Mouse (Mus musculus) liver (tissue): ENCODE results near the gene Oasl2.
"Not testable (repeated sequence)": the region's sequence is repeated elsewhere in the genome, so short reads cannot be mapped to it uniquely, and the experiment has no call there.

Experiments
- DNase-seq: peaks from one replicate; pipeline ENCODE4 v3.0.0-alpha.2; 2020; ENCODE audit warnings: mixed read lengths

Gene Oasl2

GRCm38 (mm10) chr5:114896688-114897373 lies at the start of gene Oasl2:
TSS of gene Oasl2 (plus strand) at chr5:114896936.
- DNase-seq, result no peak

- DNase-seq, result no peak
These were observed 45.0 kb upstream of the Oasl2 start for GRCm38 (mm10) chr5:114851565-114852236.

GRCm38 (mm10) chr5:114853364-114853763 lies 43.4 kb upstream of the Oasl2 start, which contains the start of gene 4930519G04Rik:
TSS of gene 4930519G04Rik (plus strand) at chr5:114853664.
- not testable (repeated sequence) for DNase-seq

GRCm38 (mm10) chr5:114858582-114858981 lies 38.2 kb upstream of the Oasl2 start, which contains the start of gene Gm9936:
TSS of gene Gm9936 (minus strand) at chr5:114858682.
- DNase-seq, result no peak

DNA sequence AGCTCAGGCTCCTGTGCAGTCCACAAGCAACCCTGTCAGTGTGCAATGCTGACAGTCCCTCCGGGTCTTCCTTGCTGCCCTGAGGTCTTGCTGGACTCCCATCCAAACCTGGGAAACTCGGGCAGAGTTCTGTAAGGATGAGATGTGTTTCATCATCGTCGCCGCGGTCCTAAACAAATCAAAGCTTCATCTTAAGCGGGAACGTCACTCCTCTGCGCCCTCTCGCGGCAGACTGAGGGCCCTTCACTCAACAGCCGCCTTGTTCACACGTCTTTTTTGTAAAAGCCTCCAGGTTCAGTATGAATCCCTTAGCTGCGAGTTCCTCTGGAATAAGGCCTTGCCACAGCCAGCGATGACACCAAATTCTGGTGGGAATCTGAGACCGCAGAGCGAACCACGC lies 37.5 kb upstream of the Oasl2 start:
- DNase-seq, result peak; percentile 69

- DNase-seq, result no peak
These were observed 35.0 kb upstream of the Oasl2 start for GRCm38 (mm10) chr5:114861730-114862129.

GRCm38 (mm10) chr5:114864813-114865212 lies 31.9 kb upstream of the Oasl2 start:
- no peak for DNase-seq

- DNase-seq, result no peak
These were observed 31.5 kb upstream of the Oasl2 start for GRCm38 (mm10) chr5:114865279-114865678.

GRCm38 (mm10) chr5:114875858-114876257 lies 20.9 kb upstream of the Oasl2 start:
- DNase-seq, result no peak

- no peak for DNase-seq
These were observed 20.4 kb upstream of the Oasl2 start for GRCm38 (mm10) chr5:114876331-114876730.

DNA sequence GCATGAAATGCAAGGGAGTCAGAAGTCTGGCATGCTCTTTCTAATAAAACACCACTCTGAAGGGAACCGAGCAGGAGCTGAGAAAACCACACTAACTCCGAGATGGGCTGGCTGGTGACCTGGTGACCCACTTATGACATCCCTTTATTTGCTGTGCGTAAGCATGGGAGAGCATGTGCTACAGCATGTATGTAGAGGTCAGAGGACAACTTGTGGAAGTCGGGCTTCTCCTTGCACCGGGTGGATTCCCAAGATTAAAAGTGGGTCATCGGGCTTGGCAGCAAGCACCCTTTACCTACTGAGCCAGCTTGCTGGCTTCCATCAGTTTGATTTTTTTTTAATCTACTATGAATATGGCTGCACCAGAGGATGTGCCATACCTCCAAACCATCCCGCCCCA lies 19.2 kb upstream of the Oasl2 start:
- DNase-seq, result no peak

GRCm38 (mm10) chr5:114879399-114879798 lies 17.3 kb upstream of the Oasl2 start:
- no peak for DNase-seq

GRCm38 (mm10) chr5:114882319-114882718 lies 14.4 kb upstream of the Oasl2 start:
- not testable (repeated sequence) for DNase-seq

- DNase-seq, result no peak
These were observed 13.7 kb upstream of the Oasl2 start for GRCm38 (mm10) chr5:114883022-114883421.

GRCm38 (mm10) chr5:114886801-114887200 lies 9.9 kb upstream of the Oasl2 start:
- no peak for DNase-seq

- DNase-seq, result no peak
These were observed 7.7 kb upstream of the Oasl2 start for GRCm38 (mm10) chr5:114888995-114889394.

DNA sequence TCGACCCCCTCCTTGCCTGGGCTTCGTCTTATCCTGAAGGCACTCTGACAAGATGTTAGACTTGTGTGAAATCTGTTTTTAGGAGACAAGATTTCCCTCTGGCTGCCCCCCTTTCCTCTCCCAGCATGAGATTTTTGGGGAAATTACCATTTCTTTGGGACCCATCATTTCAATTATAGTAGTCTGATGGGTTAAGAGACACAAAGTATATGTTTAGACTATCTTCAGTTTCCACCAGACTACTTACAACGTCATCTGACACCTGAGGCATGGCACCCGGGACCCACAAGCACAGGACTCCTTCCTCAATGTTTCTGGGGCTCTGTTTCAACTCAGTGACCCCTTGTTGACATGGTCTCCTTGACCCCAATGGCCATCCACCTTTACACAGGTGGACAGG lies 1.2 kb upstream of the Oasl2 start:
- DNase-seq, result no peak

- DNase-seq, result no peak
These were observed 648 bp downstream of the Oasl2 start for GRCm38 (mm10) chr5:114897374-114897793.

DNA sequence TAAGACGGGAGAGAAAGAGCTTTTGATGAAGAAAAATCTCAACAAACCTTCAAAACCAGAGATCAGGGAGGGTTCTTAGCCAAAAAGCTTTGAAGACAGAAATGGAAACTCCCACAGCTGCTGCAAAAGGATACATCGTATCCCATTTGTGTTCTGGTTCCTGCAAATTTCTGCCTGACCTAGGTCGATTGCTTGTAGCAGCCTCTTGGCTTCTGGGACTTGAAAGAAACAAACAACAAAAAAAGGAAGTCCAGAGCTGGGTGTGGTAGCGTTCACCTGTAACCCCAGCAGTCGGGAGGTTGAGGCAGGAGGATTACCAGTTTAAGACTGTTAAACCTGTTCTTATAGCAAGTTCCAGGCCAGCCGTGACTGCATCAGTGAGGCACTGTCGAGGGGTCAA lies 2.1 kb downstream of the Oasl2 start:
- DNase-seq, result no peak

DNA sequence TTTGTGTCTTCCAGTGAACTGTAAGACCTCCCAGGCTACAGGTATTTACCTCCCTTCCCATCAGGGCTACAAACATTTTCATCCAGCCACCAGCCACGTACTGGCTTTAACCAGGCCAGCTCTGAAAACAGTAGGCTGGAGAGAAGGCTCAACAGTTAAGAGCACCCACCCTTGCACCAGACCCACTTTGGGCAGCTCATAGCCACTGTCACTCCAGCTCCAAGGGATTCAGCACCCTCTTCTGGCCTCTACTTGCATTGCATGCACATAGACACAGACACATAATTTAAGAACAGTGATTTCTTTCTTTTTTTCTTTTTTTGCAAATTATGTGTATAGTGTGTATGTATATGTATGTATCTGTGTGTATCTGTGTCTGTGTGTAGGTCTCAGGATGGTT lies 5.7 kb downstream of the Oasl2 start:
- peak; percentile 32 for DNase-seq

GRCm38 (mm10) chr5:114908598-114909305 lies 12.0 kb downstream of the Oasl2 start:
- no peak for DNase-seq

GRCm38 (mm10) chr5:114913686-114914085 lies 16.9 kb downstream of the Oasl2 start:
- DNase-seq, result no peak

DNA sequence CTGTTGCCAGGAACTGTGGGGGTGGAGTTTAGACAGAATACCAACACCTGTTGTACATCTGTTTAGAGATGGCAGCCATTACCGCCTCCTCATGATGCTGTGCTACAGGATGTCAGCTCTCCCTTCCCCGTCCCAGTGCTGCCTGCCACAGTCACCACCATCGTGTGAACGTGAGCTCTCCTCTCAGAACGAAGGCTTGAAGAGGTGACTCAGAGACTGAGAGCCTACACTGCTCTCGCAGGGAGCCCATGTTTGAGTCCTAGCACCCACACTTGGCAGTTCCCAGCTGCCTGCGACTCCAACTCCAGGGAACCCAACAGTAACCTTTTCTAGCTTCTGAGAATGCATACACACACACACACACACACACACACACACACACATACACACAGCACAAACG lies 18.1 kb downstream of the Oasl2 start:
- no peak for DNase-seq

DNA sequence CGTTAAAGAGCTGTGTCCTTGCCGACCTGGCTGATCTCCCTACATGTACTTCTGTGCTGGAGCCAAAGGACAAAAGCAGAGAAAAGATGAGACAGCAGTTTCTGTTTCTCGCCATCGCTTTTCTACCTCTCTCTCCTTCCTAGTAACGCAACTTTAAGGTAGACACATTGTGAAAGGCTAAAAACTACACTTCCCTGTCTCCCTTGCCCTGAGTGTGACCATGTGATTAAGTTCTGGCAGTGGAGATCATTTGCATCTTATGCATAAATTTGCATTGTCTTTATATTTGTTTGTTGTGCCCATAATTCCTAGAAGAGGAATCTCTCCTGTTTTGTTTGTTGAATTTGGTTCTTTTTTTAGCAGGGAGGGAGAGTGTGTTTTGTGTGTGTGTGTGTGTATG lies 19.1 kb downstream of the Oasl2 start:
- DNase-seq, result no peak
